Mouse (Mus musculus): ENCODE data around the gene H2-Aa. TPM values are rescaled to one million over a fixed set of nuclear protein-coding genes. Genes with fewer than 3 reads are reported as not detected.

The H2-Aa gene
- polyA plus RNA-seq, 1 experiment from 2014 or later: 1.4 TPM

- Histone ChIP-seq H3K36me3 (no peaks in the 10 kb centered on the region), H3K4me2 (no peak overlapping the region), H3K4me1 (peaks cover 3% of the 10 kb centered on the region; the same call in 1 of the 2 replicates), H3K9me3 (no peaks in the 10 kb centered on the region), H3K27me3 (replicated peaks) (peaks cover 25% of the 10 kb centered on the region), H3K27ac (replicated peaks) (no peak overlapping the region), H3K4me3 (no peak overlapping the region), H3K9ac (no peak overlapping the region)
- no peak for ATAC-seq (ENCODE audit: extremely low read depth, insufficient number of reproducible peaks, low FRiP score, low TSS enrichment)
- WGBS: 59% methylated on average over 3 of the region's 3 CpGs
Measured at GRCm38 (mm10) chr17:34299356-34299755, 11.7 kb upstream of the H2-Aa start.

GRCm38 (mm10) chr17:34295891-34296794 lies 8.5 kb upstream of the H2-Aa start:
- no peak for ATAC-seq (ENCODE audit: extremely low read depth, insufficient number of reproducible peaks, low FRiP score, low TSS enrichment)

GRCm38 (mm10) chr17:34295307-34295706 lies 7.7 kb upstream of the H2-Aa start:
- no peak for ATAC-seq (ENCODE audit: extremely low read depth, insufficient number of reproducible peaks, low FRiP score, low TSS enrichment)
- Histone ChIP-seq H3K36me3 (no peaks in the 10 kb centered on the region), H3K9me3 (no peaks in the 10 kb centered on the region), H3K27ac (replicated peaks) (no peak overlapping the region), H3K27me3 (replicated peaks) (peaks cover 25% of the 10 kb centered on the region), H3K4me3 (no peak overlapping the region), H3K4me1 (peaks cover 3% of the 10 kb centered on the region; the same call in 1 of the 2 replicates), H3K9ac (no peak overlapping the region), H3K4me2 (no peak overlapping the region)

More at GRCm38 (mm10) chr17:34295891-34296794, 8.5 kb upstream of the H2-Aa start:
- H3K4me3 ChIP-seq: peak overlapping the region; percentile 43
- no peaks in the 10 kb centered on the region for H3K36me3 ChIP-seq
- peak overlapping the region; percentile 69 for H3K4me2 ChIP-seq
- H3K9me3 ChIP-seq: no peaks in the 10 kb centered on the region
- peaks cover 25% of the 10 kb centered on the region for H3K27me3 ChIP-seq (replicated peaks)
- H3K9ac ChIP-seq: 0 out of 2 replicates have a peak overlapping the region, but pooled peaks have one; percentile 41
- no peak overlapping the region for H3K27ac ChIP-seq (replicated peaks)
- WGBS: 21% methylated on average over 23 of the region's 23 CpGs
- peaks cover 3% of the 10 kb centered on the region; the same call in 1 of the 2 replicates for H3K4me1 ChIP-seq

- Histone ChIP-seq H3K4me1 (peaks cover 3% of the 10 kb centered on the region; the same call in 1 of the 2 replicates), H3K36me3 (no peaks in the 10 kb centered on the region), H3K27ac (replicated peaks) (no peak overlapping the region), H3K4me2 (no peak overlapping the region), H3K9ac (no peak overlapping the region), H3K9me3 (no peaks in the 10 kb centered on the region), H3K4me3 (no peak overlapping the region), H3K27me3 (replicated peaks) (peaks cover 25% of the 10 kb centered on the region)
- 54% methylated on average over 4 of the region's 4 CpGs for whole genome bisulfite sequencing
- no peak for ATAC-seq (ENCODE audit: extremely low read depth, insufficient number of reproducible peaks, low FRiP score, low TSS enrichment)
Measured at GRCm38 (mm10) chr17:34294249-34294648, 6.6 kb upstream of the H2-Aa start.

GRCm38 (mm10) chr17:34293533-34293932 lies 5.9 kb upstream of the H2-Aa start:
- H3K4me1 ChIP-seq: peaks cover 3% of the 10 kb centered on the region; the same call in 1 of the 2 replicates
- no peaks in the 10 kb centered on the region for H3K9me3 ChIP-seq
- H3K9ac ChIP-seq: no peak overlapping the region
- H3K4me2 ChIP-seq: no peak overlapping the region
- no peak overlapping the region for H3K4me3 ChIP-seq
- WGBS: 27% methylated on average over 2 of the region's 2 CpGs
- no peak for ATAC-seq (ENCODE audit: extremely low read depth, insufficient number of reproducible peaks, low FRiP score, low TSS enrichment)
- H3K27me3 ChIP-seq (replicated peaks): peaks cover 24% of the 10 kb centered on the region
- H3K27ac ChIP-seq (replicated peaks): no peak overlapping the region
- no peaks in the 10 kb centered on the region for H3K36me3 ChIP-seq

GRCm38 (mm10) chr17:34292570-34292969 lies 4.9 kb upstream of the H2-Aa start:
- no peak overlapping the region for H3K4me3 ChIP-seq
- no peak overlapping the region for H3K4me2 ChIP-seq
- H3K4me1 ChIP-seq: peaks cover 3% of the 10 kb centered on the region; the same call in 1 of the 2 replicates
- no peak overlapping the region for H3K27ac ChIP-seq (replicated peaks)
- H3K36me3 ChIP-seq: no peaks in the 10 kb centered on the region
- no peak overlapping the region for H3K9ac ChIP-seq
- H3K9me3 ChIP-seq: no peaks in the 10 kb centered on the region
- WGBS: 73% methylated on average over 4 of the region's 4 CpGs
- no peak for ATAC-seq (ENCODE audit: extremely low read depth, insufficient number of reproducible peaks, low FRiP score, low TSS enrichment)
- H3K27me3 ChIP-seq (replicated peaks): peaks cover 15% of the 10 kb centered on the region

GRCm38 (mm10) chr17:34291609-34292008 lies 4.0 kb upstream of the H2-Aa start:
- H3K4me1 ChIP-seq: peaks cover 3% of the 10 kb centered on the region; the same call in 1 of the 2 replicates
- no peaks in the 10 kb centered on the region for H3K36me3 ChIP-seq
- H3K9me3 ChIP-seq: no peaks in the 10 kb centered on the region
- H3K4me2 ChIP-seq: no peak overlapping the region
- peaks cover 10% of the 10 kb centered on the region for H3K27me3 ChIP-seq (replicated peaks)
- H3K9ac ChIP-seq: no peak overlapping the region
- 16% methylated on average over 8 of the region's 8 CpGs for WGBS
- no peak overlapping the region for H3K27ac ChIP-seq (replicated peaks)
- no peak overlapping the region for H3K4me3 ChIP-seq
- ATAC-seq (ENCODE audit: extremely low read depth, insufficient number of reproducible peaks, low FRiP score, low TSS enrichment): peak; percentile 63; the same call in 1 of the 2 replicates

- H3K27me3 ChIP-seq (replicated peaks): peaks cover 11% of the 10 kb centered on the region
- WGBS: 62% methylated on average over 3 of the region's 3 CpGs
Measured at GRCm38 (mm10) chr17:34288131-34288530, 508 bp upstream of the H2-Aa start.

GRCm38 (mm10) chr17:34286999-34287398 lies 624 bp downstream of the H2-Aa start:
- Histone ChIP-seq H3K4me2 (no peak overlapping the region), H3K9ac (no peak overlapping the region), H3K27me3 (replicated peaks) (peaks cover 20% of the 10 kb centered on the region), H3K4me3 (no peak overlapping the region), H3K27ac (replicated peaks) (no peak overlapping the region), H3K4me1 (no peaks in the 10 kb centered on the region), H3K36me3 (no peaks in the 10 kb centered on the region), H3K9me3 (no peaks in the 10 kb centered on the region)
- ATAC-seq (ENCODE audit: extremely low read depth, insufficient number of reproducible peaks, low FRiP score, low TSS enrichment): no peak
- 58% methylated on average over 6 of the region's 6 CpGs for WGBS

More at GRCm38 (mm10) chr17:34288131-34288530, 508 bp upstream of the H2-Aa start:
- no peaks in the 10 kb centered on the region for H3K36me3 ChIP-seq
- H3K9me3 ChIP-seq: no peaks in the 10 kb centered on the region
- no peak overlapping the region for H3K4me3 ChIP-seq
- H3K27ac ChIP-seq (replicated peaks): no peak overlapping the region
- H3K4me2 ChIP-seq: no peak overlapping the region
- no peak overlapping the region for H3K9ac ChIP-seq
- ATAC-seq (ENCODE audit: extremely low read depth, insufficient number of reproducible peaks, low FRiP score, low TSS enrichment): no peak
- no peaks in the 10 kb centered on the region for H3K4me1 ChIP-seq

- H3K4me2 ChIP-seq: no peak overlapping the region
- no peak for ATAC-seq (ENCODE audit: extremely low read depth, insufficient number of reproducible peaks, low FRiP score, low TSS enrichment)
- peaks cover 20% of the 10 kb centered on the region for H3K27me3 ChIP-seq (replicated peaks)
- no peaks in the 10 kb centered on the region for H3K36me3 ChIP-seq
- 55% methylated on average over 5 of the region's 5 CpGs for WGBS
- no peaks in the 10 kb centered on the region for H3K9me3 ChIP-seq
- no peaks in the 10 kb centered on the region for H3K4me1 ChIP-seq
- H3K9ac ChIP-seq: no peak overlapping the region
- H3K27ac ChIP-seq (replicated peaks): no peak overlapping the region
- H3K4me3 ChIP-seq: no peak overlapping the region
Measured at GRCm38 (mm10) chr17:34286501-34286900, 1.1 kb downstream of the H2-Aa start.

- peaks cover 25% of the 10 kb centered on the region for H3K27me3 ChIP-seq (replicated peaks)
- no peaks in the 10 kb centered on the region for H3K4me1 ChIP-seq
- 37% methylated on average over 4 of the region's 4 CpGs for WGBS
- no peak overlapping the region for H3K27ac ChIP-seq (replicated peaks)
- H3K4me3 ChIP-seq: no peak overlapping the region
- no peaks in the 10 kb centered on the region for H3K36me3 ChIP-seq
- ATAC-seq (ENCODE audit: extremely low read depth, insufficient number of reproducible peaks, low FRiP score, low TSS enrichment): no peak
- H3K9ac ChIP-seq: no peak overlapping the region
- H3K9me3 ChIP-seq: no peaks in the 10 kb centered on the region
- no peak overlapping the region for H3K4me2 ChIP-seq
Measured at GRCm38 (mm10) chr17:34285848-34286247, 1.8 kb downstream of the H2-Aa start.

All from heart, embryonic 13.5 days (tissue).